Mouse (Mus musculus) olfactory bulb, adult 2 months (tissue): Measurements from ENCODE around the gene Muc1.

ENCODE experiments used
- CTCF ChIP-seq: fragments of 200-500 bp; IDR thresholded peaks from 2 replicates; pipeline ENCODE4 v1.5.1; 2012; ENCODE audit warnings: low read depth, mild to moderate bottlenecking, low read length, moderate library complexity; ENCODE audit not compliant: insufficient read depth
- POLR2A ChIP-seq: fragments of 200-500 bp; IDR thresholded peaks from 2 replicates; pipeline ENCODE4 v1.6.1; 2012; ENCODE audit warnings: mild to moderate bottlenecking, low read depth, low read length, moderate library complexity; ENCODE audit not compliant: insufficient read depth

DNA sequence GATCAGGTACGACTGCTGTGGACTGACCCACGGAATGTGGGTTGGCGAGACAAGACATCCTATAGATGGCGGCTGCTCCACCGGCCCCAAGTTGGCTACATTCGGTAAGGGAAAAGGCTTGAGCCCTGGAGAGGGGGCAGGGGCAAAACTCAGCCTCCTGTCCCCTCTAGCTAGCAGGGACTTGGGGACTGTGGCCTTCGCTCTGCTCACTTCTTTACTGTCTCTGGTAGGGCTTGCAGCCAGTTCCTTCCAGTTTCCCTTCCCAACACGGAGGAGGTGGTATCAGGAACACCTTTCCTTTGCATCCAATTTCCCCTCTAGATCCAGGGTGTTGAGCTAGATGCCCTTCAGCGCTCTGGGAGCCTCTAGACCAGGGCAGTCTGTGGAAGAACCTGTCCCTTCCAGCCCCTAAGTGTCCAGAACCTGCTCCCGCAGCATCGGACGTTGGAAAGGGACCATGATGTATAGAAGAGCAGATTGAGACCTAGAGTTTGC is 3.5 kb upstream of the Muc1 start:
- TF ChIP-seq CTCF (no peak), POLR2A (no peak)
